Mouse (Mus musculus): Measurements from ENCODE around the gene Lmna. TPM values are rescaled to one million over a fixed set of nuclear protein-coding genes. Genes with fewer than 3 reads are reported as not detected.

Gene Lmna
- total and polyA plus RNA-seq, 3 experiments = 128 to 388 (median 302) TPM

DNA sequence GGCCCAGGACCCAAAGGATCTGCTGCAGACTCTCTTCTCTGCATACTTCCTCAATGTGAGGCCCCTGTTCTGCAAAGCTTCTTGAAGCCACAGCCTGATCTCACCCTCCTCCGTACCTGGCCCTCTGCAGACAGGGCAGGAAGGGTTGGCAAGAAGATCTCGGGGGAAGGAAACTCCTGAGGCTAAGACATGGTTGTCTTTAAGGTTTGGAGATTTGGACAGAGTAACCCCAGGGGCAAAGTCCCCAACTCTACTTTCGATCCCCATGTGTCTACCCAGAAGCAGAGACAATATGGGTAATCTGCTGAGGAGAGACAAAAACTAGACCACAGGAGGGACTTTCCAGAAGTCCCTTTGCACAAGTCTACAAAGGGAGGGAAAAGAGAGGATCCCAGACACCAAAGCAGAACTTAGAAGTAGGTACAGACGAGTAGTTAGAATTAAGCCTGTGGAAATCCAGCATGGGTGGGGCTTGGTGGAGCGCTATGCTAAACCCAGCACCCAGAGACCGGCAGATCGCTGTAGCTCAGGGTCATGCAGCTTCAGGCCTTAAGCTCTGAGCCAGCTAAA lies 3.9 kb upstream of the Lmna start (continued):
- TF ChIP-seq MAFK (IDR thresholded peaks at IDR 0.05; ENCODE audit: borderline replicate concordance, low read depth, low read length) (no peak), ETS1 (IDR thresholded peaks at IDR 0.05; ENCODE audit: low read depth, low read length) (0 out of 2 replicates have a peak, but pooled peaks have one; percentile 9)

DNA sequence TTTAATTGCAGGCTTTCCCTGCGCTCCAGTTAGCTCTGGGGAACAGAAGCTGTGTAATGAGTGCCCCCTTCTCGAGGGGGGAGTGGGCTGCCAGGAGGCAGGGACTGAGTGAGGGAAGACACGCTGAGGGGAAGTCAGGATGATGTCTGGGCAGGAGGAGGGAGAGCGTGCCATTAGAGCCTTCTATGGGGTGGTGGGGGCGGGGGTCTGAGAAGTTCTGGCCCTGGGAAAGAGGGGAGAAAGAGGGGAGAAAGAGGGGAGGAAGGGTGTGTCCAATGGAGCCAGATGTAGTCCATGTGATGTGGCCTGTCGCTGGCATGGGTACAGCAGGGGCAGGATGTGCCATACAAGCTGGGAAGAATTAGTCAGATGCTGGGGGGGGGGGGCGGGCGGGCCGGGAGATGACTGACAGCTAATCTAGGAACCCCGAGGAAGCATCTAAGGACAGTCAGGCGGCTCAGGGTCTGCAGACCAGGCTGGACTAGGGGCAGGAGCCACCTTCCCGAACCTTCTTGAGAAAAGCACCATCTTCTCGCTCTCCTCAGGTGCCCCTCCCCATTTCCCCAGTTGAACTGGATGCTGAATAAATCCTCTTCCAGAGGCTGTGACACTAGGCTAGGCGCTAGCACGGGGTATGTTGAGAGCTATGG lies 3.3 kb upstream of the Lmna start:
- peak overlapping the region; percentile 85 for H3K27ac ChIP-seq (ENCODE audit: control insufficient read depth, low read depth, low read length)
- H3K9ac ChIP-seq (ENCODE audit: control insufficient read depth, low read depth, low read length, poor library complexity, severe bottlenecking) = peak overlapping the region; percentile 68
- peaks cover 0 to 53% of the 10 kb centered on the region in 2 experiments; a peak in 2 of 4 replicates for H3K36me3 ChIP-seq (ENCODE audit: control insufficient read depth in 1 of 2, insufficient read depth in 2 of 2, low read length in 2 of 2)
- peaks cover 26 to 62% of the 10 kb centered on the region in 2 experiments for H3K4me1 ChIP-seq (ENCODE audit: control insufficient read depth in 1 of 2, insufficient read depth in 2 of 2, low read length in 2 of 2)
- H3K4me3 ChIP-seq (ENCODE audit: control insufficient read depth in 1 of 2, insufficient read depth in 1 of 2, low read depth in 2 of 2, low read length in 2 of 2) = peak overlapping the region; percentile 19 to 34
- no peak; the same call in 1 of the 2 replicates for TF ChIP-seq MAX (IDR thresholded peaks at IDR 0.05; ENCODE audit: low read length)
- TF ChIP-seq MYC (IDR thresholded peaks at IDR 0.05; ENCODE audit: low read depth, low read length) = no peak
- no peak for TF ChIP-seq JUND (IDR thresholded peaks at IDR 0.05; ENCODE audit: low read depth, low read length)
- TF ChIP-seq TAL1 (IDR thresholded peaks at IDR 0.05; ENCODE audit: low read length) = no peak
- TF ChIP-seq POLR2AphosphoS2 (IDR thresholded peaks at IDR 0.05; ENCODE audit: low read length) = no peak
- TF ChIP-seq GABPA (IDR thresholded peaks at IDR 0.05; ENCODE audit: low read depth, low read length) = no peak
- TF ChIP-seq ZC3H11A (IDR thresholded peaks at IDR 0.05; ENCODE audit: low read depth, low read length) = no peak
- no peaks in the 10 kb centered on the region for H3K27me3 ChIP-seq (ENCODE audit: control insufficient read depth in 1 of 2, insufficient read depth in 2 of 2, low read length in 2 of 2)
- no peaks in the 10 kb centered on the region for H3K9me3 ChIP-seq (replicated peaks; ENCODE audit: insufficient read depth, low read length)
- no peak for DNase-seq (ENCODE audit: low read depth, low spot score)
- peaks cover 1% of the 10 kb centered on the region; the same call in 1 of the 2 replicates for H3K79me2 ChIP-seq (ENCODE audit: control insufficient read depth, insufficient read depth, low read length, poor library complexity)

DNA sequence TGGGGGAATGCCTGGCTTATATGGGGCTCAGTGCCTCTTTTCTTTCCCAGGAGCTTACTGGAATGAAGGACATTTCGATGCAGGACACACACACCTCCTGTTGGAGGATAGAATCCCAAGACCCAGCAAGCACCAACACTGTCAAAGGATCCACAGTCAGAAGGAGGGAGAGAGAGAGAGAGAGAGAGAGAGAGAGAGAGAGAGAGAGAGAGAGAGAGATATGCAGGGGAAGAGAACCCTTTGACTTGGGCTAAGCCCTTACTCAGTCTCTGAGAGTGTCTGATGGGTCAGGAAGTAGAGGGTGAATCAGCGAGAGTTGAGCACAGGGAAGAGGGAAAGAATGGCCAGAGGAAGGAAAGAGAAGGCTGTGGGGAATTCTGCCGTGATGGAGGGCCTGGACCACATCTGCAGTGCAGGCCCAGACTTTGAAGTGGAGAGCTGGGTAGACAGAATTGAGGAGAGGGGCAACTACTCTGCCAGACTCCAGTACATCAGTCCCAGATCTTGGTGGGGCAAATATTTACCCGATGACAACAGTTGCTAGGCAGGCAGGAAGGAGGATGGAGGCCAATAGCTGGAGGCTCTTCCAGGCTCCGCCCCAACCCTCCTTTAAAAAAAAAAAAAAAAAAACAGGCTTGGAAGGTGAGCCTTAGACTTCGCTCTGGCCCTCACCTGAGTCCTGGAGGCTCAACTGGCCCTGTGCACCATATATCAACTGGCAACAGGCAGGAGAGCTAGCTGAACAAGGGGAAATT lies 2.6 kb upstream of the Lmna start:
- Histone ChIP-seq H3K9ac (ENCODE audit: control insufficient read depth, low read depth, low read length, poor library complexity, severe bottlenecking) (peak overlapping the region; percentile 47), H3K36me3 (ENCODE audit: control insufficient read depth in 1 of 2, insufficient read depth in 2 of 2, low read length in 2 of 2) (peaks cover 0 to 54% of the 10 kb centered on the region in 2 experiments; a peak in 2 of 4 replicates), H3K27ac (ENCODE audit: control insufficient read depth, low read depth, low read length) (peak overlapping the region; percentile 98), H3K4me3 (ENCODE audit: control insufficient read depth in 1 of 2, insufficient read depth in 1 of 2, low read depth in 2 of 2, low read length in 2 of 2) (no peak overlapping the region), H3K9me3 (replicated peaks; ENCODE audit: insufficient read depth, low read length) (no peaks in the 10 kb centered on the region), H3K4me1 (ENCODE audit: control insufficient read depth in 1 of 2, insufficient read depth in 2 of 2, low read length in 2 of 2) (peaks cover 26 to 64% of the 10 kb centered on the region in 2 experiments), H3K79me2 (ENCODE audit: control insufficient read depth, insufficient read depth, low read length, poor library complexity) (peaks cover 1% of the 10 kb centered on the region; the same call in 1 of the 2 replicates), H3K27me3 (ENCODE audit: control insufficient read depth in 1 of 2, insufficient read depth in 2 of 2, low read length in 2 of 2) (no peaks in the 10 kb centered on the region)
- peak; percentile 54 for DNase-seq (ENCODE audit: low read depth, low spot score)
- TF ChIP-seq E2F4 (IDR thresholded peaks at IDR 0.05; ENCODE audit: borderline replicate concordance, low read depth, low read length) (no peak), ZNF384 (IDR thresholded peaks at IDR 0.05; ENCODE audit: low read depth, low read length) (peak; percentile 94), JUND (IDR thresholded peaks at IDR 0.05; ENCODE audit: low read depth, low read length) (peak; percentile 97), MXI1 (IDR thresholded peaks at IDR 0.05; ENCODE audit: low read depth, low read length) (no peak), POLR2AphosphoS5 (IDR thresholded peaks at IDR 0.05; ENCODE audit: borderline replicate concordance, low read depth, low read length) (no peak), POLR2AphosphoS2 (IDR thresholded peaks at IDR 0.05; ENCODE audit: low read length) (no peak)

Data from MEL (cell line).